Mouse (Mus musculus) thymus, postnatal 36 days (tissue): ENCODE measurements around the gene Zmiz1.

Experiments
- DNase-seq, 2 experiments: peaks; one replicate each; pipeline ENCODE4 v3.0.0; 2022; ENCODE audit warnings: mixed read lengths in 2 of 2

Zmiz1 gene

DNA sequence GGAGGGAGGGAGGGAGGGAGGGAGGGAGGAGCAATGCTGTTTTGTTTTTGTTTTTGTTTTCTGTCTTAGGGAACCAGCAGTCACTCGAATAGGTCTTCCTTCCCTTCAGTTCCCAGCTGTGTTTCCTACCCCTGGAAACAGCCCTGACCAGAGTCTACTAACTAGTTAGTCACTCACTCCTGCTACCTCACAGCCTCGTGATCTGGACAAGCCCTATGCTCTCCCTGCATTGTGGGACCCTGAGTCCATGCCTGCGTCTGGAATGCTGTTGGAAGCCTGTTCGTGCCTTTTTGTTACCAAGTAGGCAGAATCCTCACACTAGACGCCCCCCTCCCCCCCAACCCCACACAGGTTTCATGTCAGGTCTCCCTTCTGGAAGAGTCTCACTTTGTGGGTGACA is 15.0 kb downstream of the Zmiz1 start:
- DNase-seq, result no peak

DNA sequence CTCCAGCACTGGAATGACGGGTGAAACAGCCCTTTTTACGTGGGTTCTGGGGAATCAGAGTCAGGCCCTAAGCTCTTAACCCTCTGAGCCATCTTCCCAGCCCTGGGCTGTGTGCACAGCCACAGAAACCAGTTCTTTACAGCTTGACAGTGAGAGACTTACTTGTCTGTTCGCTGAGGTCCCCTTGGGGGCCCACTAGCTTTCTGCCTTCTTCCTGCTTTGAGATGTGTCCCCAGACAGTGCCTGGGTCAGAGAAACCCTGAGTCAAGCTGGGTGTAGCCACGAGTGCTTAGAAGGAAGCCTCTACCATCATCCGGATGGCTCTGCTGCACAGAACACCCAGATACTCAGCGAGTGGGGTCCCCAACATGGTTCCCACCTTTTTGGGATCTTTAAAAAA is 15.7 kb downstream of the Zmiz1 start:
- DNase-seq, result peak in 1 of 2 experiments; percentile 48

- peak in 1 of 2 experiments; percentile 24 for DNase-seq
Observed at GRCm38 (mm10) chr14:25476048-25476447, 17.1 kb downstream of the Zmiz1 start.

GRCm38 (mm10) chr14:25476453-25476852 is 17.5 kb downstream of the Zmiz1 start:
- DNase-seq, result no peak

GRCm38 (mm10) chr14:25477268-25477667 is 18.3 kb downstream of the Zmiz1 start:
- DNase-seq, result no peak

- no peak for DNase-seq
Observed at GRCm38 (mm10) chr14:25478257-25478656, 19.3 kb downstream of the Zmiz1 start.

DNA sequence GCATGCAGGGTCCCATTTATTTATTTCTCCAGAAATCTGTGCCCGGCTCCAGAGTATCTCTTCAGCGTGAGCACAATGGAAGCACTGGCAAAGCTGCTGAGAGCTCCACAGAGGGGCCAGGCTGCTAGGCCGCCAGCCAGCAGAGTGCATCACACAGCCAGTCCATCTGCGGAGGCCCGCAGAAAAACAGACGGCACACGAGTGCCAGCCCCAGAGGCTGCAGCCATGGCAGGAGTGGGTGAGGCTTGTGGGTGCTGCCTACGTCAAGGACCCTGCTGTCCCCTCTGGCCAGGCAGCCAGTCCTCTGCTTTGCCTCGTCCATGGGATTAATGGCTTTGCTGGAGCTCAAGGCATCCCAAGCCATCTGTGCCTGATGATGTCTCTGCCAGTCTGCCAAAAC is 19.8 kb downstream of the Zmiz1 start:
- no peak for DNase-seq

DNA sequence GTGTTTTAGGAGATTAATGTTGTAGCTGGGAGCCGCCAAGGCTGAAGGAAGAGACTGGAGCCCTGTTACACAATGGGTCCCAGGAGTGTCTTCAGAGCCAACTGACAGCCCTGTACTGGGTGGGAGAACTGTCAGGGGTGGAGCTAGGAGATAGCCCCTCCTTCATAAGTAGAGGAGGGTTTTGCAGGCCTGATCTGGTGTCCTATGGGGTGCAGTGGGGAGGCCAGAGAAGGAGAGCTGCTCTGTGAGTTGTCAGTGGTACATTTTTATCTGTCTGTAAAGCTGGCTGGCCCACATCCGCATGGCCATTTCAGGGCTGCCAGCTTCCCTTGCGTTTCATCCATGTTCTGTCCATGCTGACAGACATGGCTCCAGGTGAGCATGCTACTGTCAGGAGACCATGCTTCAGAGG is 20.9 kb downstream of the Zmiz1 start:
- no peak for DNase-seq

DNA sequence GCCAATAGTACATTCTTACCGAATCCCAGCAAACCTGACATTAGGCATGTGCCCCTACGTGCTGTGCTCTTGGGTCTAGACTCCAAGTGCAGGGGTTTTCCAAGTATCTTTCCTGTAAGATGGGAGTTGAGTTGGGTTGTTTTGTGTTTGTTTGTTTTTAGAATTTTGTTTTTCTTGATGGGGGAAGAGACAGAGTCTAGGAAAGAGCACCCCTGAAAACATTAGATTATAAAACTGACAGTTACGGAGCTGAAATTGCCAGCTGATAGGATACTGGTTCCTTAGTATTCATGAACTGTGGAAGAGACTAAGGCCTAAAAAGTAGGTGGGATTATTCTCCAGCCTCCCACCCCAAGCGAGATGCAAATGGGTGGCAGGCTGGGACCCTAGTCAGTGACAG is 21.5 kb downstream of the Zmiz1 start:
- no peak for DNase-seq

- peak in 1 of 2 experiments; percentile 32 for DNase-seq
Observed at GRCm38 (mm10) chr14:25480916-25481666, 22.1 kb downstream of the Zmiz1 start.

- no peak for DNase-seq
Observed at GRCm38 (mm10) chr14:25481667-25482331, 22.8 kb downstream of the Zmiz1 start.

DNA sequence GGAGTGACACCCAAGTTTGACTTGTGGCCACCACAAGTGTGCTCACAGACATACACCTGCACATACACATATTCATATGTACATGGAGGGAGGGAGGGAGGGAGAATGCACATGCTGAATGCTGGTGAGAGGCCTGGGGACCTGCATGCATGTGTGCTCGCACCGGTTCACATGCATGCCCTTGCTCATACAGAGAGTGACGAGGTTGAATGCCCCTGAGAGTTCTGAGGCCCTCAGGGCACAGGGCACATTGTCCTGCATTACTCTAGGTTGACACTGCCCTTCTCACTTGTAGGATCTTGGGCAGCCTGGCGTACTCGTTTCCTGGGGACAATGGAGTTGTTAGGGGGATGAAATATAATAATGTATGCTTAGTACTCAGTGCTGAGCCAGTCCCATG is 23.4 kb downstream of the Zmiz1 start:
- DNase-seq, result no peak

DNA sequence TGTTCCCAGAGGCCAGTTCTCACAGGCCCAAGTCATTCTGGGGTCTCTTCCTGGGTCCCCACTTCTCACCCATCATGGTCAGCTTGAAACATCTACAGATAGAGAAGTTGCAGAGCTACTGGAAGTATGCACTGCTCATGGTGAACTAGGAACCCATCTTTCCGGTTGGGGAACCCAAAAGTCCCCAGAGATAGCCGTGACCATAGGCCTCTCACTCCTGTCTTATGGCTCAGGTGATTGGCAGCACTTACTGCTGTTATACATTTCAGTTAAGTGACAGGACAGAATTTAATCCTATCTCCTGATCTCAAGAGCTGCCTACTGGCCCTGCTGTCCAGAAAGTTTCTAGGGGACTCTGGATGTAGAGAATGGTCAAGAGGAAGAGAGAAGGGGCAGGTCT is 24.3 kb downstream of the Zmiz1 start:
- DNase-seq, result no peak

DNA sequence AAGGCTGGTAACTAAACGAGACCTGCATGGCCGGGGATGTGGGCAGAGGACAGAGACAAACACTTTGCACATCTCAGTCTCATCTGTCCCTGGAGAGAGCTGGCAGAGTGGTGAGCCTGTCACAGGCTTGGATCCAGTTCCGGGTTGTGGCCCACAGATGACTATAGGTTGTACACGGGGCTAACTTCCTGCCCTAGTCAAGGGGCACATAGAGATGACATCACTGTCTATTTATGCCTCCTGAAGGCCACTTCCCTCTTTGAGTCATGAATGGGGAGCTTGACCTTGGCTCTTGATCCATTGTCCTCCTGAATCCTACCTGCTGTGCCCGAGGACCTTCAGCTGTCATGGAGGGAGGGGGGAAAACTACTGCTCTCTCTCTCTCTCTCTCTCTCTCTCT is 25.1 kb downstream of the Zmiz1 start:
- DNase-seq, result no peak

GRCm38 (mm10) chr14:25486220-25486619 is 27.2 kb downstream of the Zmiz1 start:
- DNase-seq, result no peak

- no peak for DNase-seq
Observed at GRCm38 (mm10) chr14:25486742-25487469, 27.9 kb downstream of the Zmiz1 start.

- peak in 1 of 2 experiments; percentile 54 for DNase-seq
Observed at GRCm38 (mm10) chr14:25487470-25487955, 28.5 kb downstream of the Zmiz1 start.

DNA sequence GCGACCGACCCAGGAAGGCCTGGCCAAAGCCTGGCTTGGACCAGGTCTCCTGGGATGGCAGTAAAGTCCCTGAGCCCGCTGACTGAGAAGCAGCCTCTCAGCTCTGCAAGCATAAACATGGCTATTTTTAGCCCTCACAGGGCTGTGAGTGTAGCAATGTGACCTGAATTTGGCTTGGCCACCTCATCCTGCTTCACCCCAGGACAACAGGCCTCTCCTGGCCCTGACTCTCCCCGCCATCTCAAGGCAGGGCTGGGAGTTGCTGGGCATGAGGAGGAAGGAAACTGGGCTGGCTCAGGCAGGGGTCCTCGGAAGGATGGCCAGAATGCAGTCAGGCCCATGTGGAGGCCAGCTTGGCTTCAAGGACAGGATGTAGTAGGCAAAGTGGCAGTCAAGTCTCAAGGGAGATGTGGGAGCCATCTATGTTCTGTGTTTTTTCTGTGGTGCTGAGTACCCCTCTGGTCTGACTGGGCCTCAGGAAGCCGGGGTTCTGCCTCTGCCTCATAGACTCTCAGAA is 29.2 kb downstream of the Zmiz1 start:
- DNase-seq, result peak in 1 of 2 experiments; percentile 32

GRCm38 (mm10) chr14:25489336-25490078 is 30.5 kb downstream of the Zmiz1 start:
- no peak for DNase-seq

DNA sequence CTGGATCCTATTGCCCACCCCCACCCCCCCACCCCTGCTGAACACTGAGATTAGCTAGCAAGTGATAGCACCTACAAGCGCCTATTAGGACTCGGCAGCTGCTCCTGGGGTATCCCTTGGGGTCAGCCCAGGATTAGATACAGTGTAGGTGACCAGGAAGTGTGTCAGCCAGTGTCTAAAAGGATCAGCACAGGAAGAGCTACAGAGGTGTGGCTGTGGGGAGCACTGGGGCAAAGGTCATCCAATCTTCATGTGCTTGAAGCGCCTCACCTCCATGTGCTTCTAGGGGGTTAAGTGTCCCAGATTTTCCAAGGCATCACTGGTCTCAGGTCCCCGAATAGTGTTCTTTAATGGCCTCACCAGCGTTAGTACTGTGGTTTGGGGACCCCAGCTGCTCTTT is 33.0 kb downstream of the Zmiz1 start:
- DNase-seq, result no peak

GRCm38 (mm10) chr14:25492567-25493279 is 33.7 kb downstream of the Zmiz1 start:
- no peak for DNase-seq
